Mouse (Mus musculus) forebrain, embryonic 13.5 days (tissue): ENCODE data around the gene Mcm2. TPM values are rescaled to one million over a fixed set of nuclear protein-coding genes. Genes with fewer than 3 reads are reported as not detected.

Source experiments
- ATAC-seq: fragments of 200-750 bp; cut with Nextera tagmentation; 2 replicates; pipeline ENCODE4 v1.8.0; 2017
- H3K27ac ChIP-seq: fragments of 300-500 bp; sonication (generic); 2 replicates; pipeline ENCODE4 v1.5.1; 2015; ENCODE audit warnings: inconsistent platforms, mild to moderate bottlenecking, moderate library complexity
- H3K27me3 ChIP-seq: fragments of 300-500 bp; sonication (generic); 2 replicates; pipeline ENCODE4 v1.6.1; 2015; ENCODE audit warnings: mild to moderate bottlenecking, inconsistent platforms
- H3K36me3 ChIP-seq: fragments of 300-500 bp; sonication (generic); 2 replicates; pipeline ENCODE4 v1.6.1; 2015; ENCODE audit warnings: mild to moderate bottlenecking, inconsistent platforms; ENCODE audit not compliant: poor library complexity, severe bottlenecking
- H3K4me1 ChIP-seq: fragments of 300-500 bp; sonication (generic); 2 replicates; pipeline ENCODE4 v1.6.1; 2015; ENCODE audit warnings: inconsistent platforms
- H3K4me2 ChIP-seq: fragments of 300-500 bp; sonication (generic); 2 replicates; pipeline ENCODE4 v1.6.1; 2015; ENCODE audit warnings: inconsistent platforms, mild to moderate bottlenecking, moderate library complexity
- H3K4me3 ChIP-seq: fragments of 300-500 bp; sonication (generic); 2 replicates; pipeline ENCODE4 v1.5.1; 2015; ENCODE audit warnings: mild to moderate bottlenecking, inconsistent platforms
- H3K9ac ChIP-seq: fragments of 300-500 bp; sonication (generic); 2 replicates; pipeline ENCODE4 v1.6.1; 2015; ENCODE audit warnings: mild to moderate bottlenecking, inconsistent platforms
- H3K9me3 ChIP-seq: fragments of 300-500 bp; sonication (generic); replicated peaks from 2 replicates; pipeline ENCODE4 v1.6.1; 2016; ENCODE audit warnings: inconsistent platforms
- WGBS: fragments of 180-500 bp; shearing (Covaris S2); methylation state at CpG from one replicate; pipeline ENCODE4 v1.1.7; 2015; 5-methylcytosine and 5-hydroxymethylcytosine counted together
- polyA plus RNA-seq: library from polyadenylated mRNA; unstranded; fragments of >200 nt; fragmentation: Nextera tagmentation; extraction: Ambion mirVana; gene quantifications from 2 replicates; pipeline ENCODE4 v1.2.1, GENCODE M21; 2015

The Mcm2 gene
- 133 and 157 TPM in 2 replicates for polyA plus RNA-seq

GRCm38 (mm10) chr6:88898534-88899048 is at the start of gene Mcm2:
Gene Mcm2 (minus strand): TSS chr6:88898780.
- WGBS: under 1% methylated on average over 33 of the region's 33 CpGs
- Histone ChIP-seq H3K4me2 (peak within 1 kb of the TSS; percentile 73), H3K27me3 (no peaks in the 10 kb centered on the region), H3K4me3 (peak within 1 kb of the TSS; percentile 62), H3K36me3 (peaks cover 32% of the 10 kb centered on the region), H3K27ac (peak within 1 kb of the TSS; percentile 81), H3K4me1 (peaks cover 47% of the 10 kb centered on the region), H3K9ac (peak within 1 kb of the TSS; percentile 75), H3K9me3 (no peaks in the 10 kb centered on the region)
- peak; percentile 84 for ATAC-seq

- no peaks in the 10 kb centered on the region for H3K27me3 ChIP-seq
- no peaks in the 10 kb centered on the region for H3K9me3 ChIP-seq
- no peak overlapping the region for H3K4me3 ChIP-seq
- no peak overlapping the region for H3K9ac ChIP-seq
- H3K27ac ChIP-seq: no peak overlapping the region
- no peaks in the 10 kb centered on the region for H3K36me3 ChIP-seq
- H3K4me2 ChIP-seq: no peak overlapping the region
- H3K4me1 ChIP-seq: peaks cover 19% of the 10 kb centered on the region
- ATAC-seq: no peak
Observed at GRCm38 (mm10) chr6:88947771-88948170, 49.2 kb upstream of the Mcm2 start.

- H3K9me3 ChIP-seq: no peaks in the 10 kb centered on the region
- no peak overlapping the region for H3K4me2 ChIP-seq
- H3K36me3 ChIP-seq: no peaks in the 10 kb centered on the region
- peaks cover 32% of the 10 kb centered on the region for H3K4me1 ChIP-seq
- no peak overlapping the region for H3K4me3 ChIP-seq
- 69% methylated on average over 6 of the region's 6 CpGs for WGBS
- peak overlapping the region; percentile 27; the same call in 1 of the 2 replicates for H3K27ac ChIP-seq
- H3K27me3 ChIP-seq: no peaks in the 10 kb centered on the region
- H3K9ac ChIP-seq: no peak overlapping the region
- no peak for ATAC-seq
Observed at GRCm38 (mm10) chr6:88946442-88946841, 47.9 kb upstream of the Mcm2 start.

- Histone ChIP-seq H3K27me3 (peaks cover 6% of the 10 kb centered on the region; the same call in 1 of the 2 replicates), H3K36me3 (no peaks in the 10 kb centered on the region), H3K27ac (peak overlapping the region; percentile 79), H3K4me2 (no peak overlapping the region), H3K9ac (no peak overlapping the region), H3K4me3 (no peak overlapping the region), H3K9me3 (no peaks in the 10 kb centered on the region), H3K4me1 (peaks cover 60% of the 10 kb centered on the region)
- ATAC-seq: no peak
- 77% methylated on average over 6 of the region's 6 CpGs for WGBS
Observed at GRCm38 (mm10) chr6:88943666-88944065, 45.1 kb upstream of the Mcm2 start.

- Histone ChIP-seq H3K9me3 (no peaks in the 10 kb centered on the region), H3K4me3 (peak overlapping the region; percentile 1; the same call in 1 of the 2 replicates), H3K27ac (peak overlapping the region; percentile 79), H3K36me3 (no peaks in the 10 kb centered on the region), H3K4me2 (peak overlapping the region; percentile 47), H3K4me1 (peaks cover 71% of the 10 kb centered on the region), H3K9ac (0 out of 2 replicates have a peak overlapping the region, but pooled peaks have one; percentile 22), H3K27me3 (peaks cover 6% of the 10 kb centered on the region; the same call in 1 of the 2 replicates)
- WGBS: 1% methylated on average over 8 of the region's 8 CpGs
- ATAC-seq: peak; percentile 85
Observed at GRCm38 (mm10) chr6:88942595-88942994, 44.0 kb upstream of the Mcm2 start.

- Histone ChIP-seq H3K4me2 (no peak overlapping the region), H3K9me3 (no peaks in the 10 kb centered on the region), H3K4me1 (peaks cover 80% of the 10 kb centered on the region), H3K36me3 (no peaks in the 10 kb centered on the region), H3K27ac (peak overlapping the region; percentile 79), H3K27me3 (peaks cover 6% of the 10 kb centered on the region; the same call in 1 of the 2 replicates), H3K9ac (no peak overlapping the region), H3K4me3 (no peak overlapping the region)
- WGBS: 80% methylated on average over 4 of the region's 4 CpGs
- no peak for ATAC-seq
Observed at GRCm38 (mm10) chr6:88941628-88942027, 43.0 kb upstream of the Mcm2 start.

- Histone ChIP-seq H3K4me2 (no peak overlapping the region), H3K27ac (peak overlapping the region; percentile 87), H3K4me3 (no peak overlapping the region), H3K36me3 (no peaks in the 10 kb centered on the region), H3K27me3 (peaks cover 9% of the 10 kb centered on the region), H3K9me3 (no peaks in the 10 kb centered on the region), H3K4me1 (peaks cover 81% of the 10 kb centered on the region), H3K9ac (no peak overlapping the region)
- WGBS: 76% methylated on average over 9 of the region's 9 CpGs
- no peak for ATAC-seq
Observed at GRCm38 (mm10) chr6:88940090-88940916, 41.7 kb upstream of the Mcm2 start.

GRCm38 (mm10) chr6:88939281-88940089 is 40.9 kb upstream of the Mcm2 start:
- H3K9ac ChIP-seq: peak overlapping the region; percentile 43; the same call in 1 of the 2 replicates
- no peak for ATAC-seq
- H3K4me1 ChIP-seq: peaks cover 86% of the 10 kb centered on the region
- H3K9me3 ChIP-seq: no peaks in the 10 kb centered on the region
- H3K27ac ChIP-seq: peak overlapping the region; percentile 87
- peaks cover 15% of the 10 kb centered on the region for H3K27me3 ChIP-seq
- no peaks in the 10 kb centered on the region for H3K36me3 ChIP-seq
- no peak overlapping the region for H3K4me3 ChIP-seq
- H3K4me2 ChIP-seq: no peak overlapping the region
- WGBS: 36% methylated on average over 12 of the region's 12 CpGs

- peaks cover 87% of the 10 kb centered on the region for H3K4me1 ChIP-seq
- no peaks in the 10 kb centered on the region for H3K9me3 ChIP-seq
- ATAC-seq: no peak
- H3K4me2 ChIP-seq: no peak overlapping the region
- no peaks in the 10 kb centered on the region for H3K36me3 ChIP-seq
- H3K9ac ChIP-seq: no peak overlapping the region
- peaks cover 22% of the 10 kb centered on the region for H3K27me3 ChIP-seq
- 51% methylated on average over 5 of the region's 5 CpGs for WGBS
- H3K4me3 ChIP-seq: no peak overlapping the region
- peak overlapping the region; percentile 87 for H3K27ac ChIP-seq
Observed at GRCm38 (mm10) chr6:88938664-88939055, 40.1 kb upstream of the Mcm2 start.

- H3K9me3 ChIP-seq: no peaks in the 10 kb centered on the region
- H3K4me3 ChIP-seq: no peak overlapping the region
- 3% methylated on average over 4 of the region's 4 CpGs for WGBS
- ATAC-seq: peak; percentile 68
- H3K27me3 ChIP-seq: peaks cover 23% of the 10 kb centered on the region
- H3K4me1 ChIP-seq: peaks cover 81% of the 10 kb centered on the region
- H3K9ac ChIP-seq: peak overlapping the region; percentile 52
- no peak overlapping the region for H3K4me2 ChIP-seq
- no peaks in the 10 kb centered on the region for H3K36me3 ChIP-seq
- peak overlapping the region; percentile 87 for H3K27ac ChIP-seq
Observed at GRCm38 (mm10) chr6:88937971-88938663, 39.5 kb upstream of the Mcm2 start.

GRCm38 (mm10) chr6:88937214-88937549 is 38.6 kb upstream of the Mcm2 start:
- H3K27me3 ChIP-seq: peaks cover 23% of the 10 kb centered on the region
- no peak overlapping the region for H3K9ac ChIP-seq
- no peak overlapping the region for H3K4me3 ChIP-seq
- H3K4me2 ChIP-seq: no peak overlapping the region
- no peaks in the 10 kb centered on the region for H3K36me3 ChIP-seq
- no peak for ATAC-seq
- peak overlapping the region; percentile 87 for H3K27ac ChIP-seq
- 26% methylated on average over 4 of the region's 4 CpGs for WGBS
- peaks cover 72% of the 10 kb centered on the region for H3K4me1 ChIP-seq
- H3K9me3 ChIP-seq: no peaks in the 10 kb centered on the region
